Mouse (Mus musculus): Measurements from ENCODE around the gene Dennd4a. TPM values are rescaled to one million over a fixed set of nuclear protein-coding genes. Genes with fewer than 3 reads are reported as not detected.
A peak's percentile ranks its signal among the peaks of the same experiment; 100 is the strongest.

Gene Dennd4a
- 19.1 and 22.6 TPM in 2 replicates for polyA plus RNA-seq (2014; fragmentation: Nextera tagmentation; extraction: Ambion mirVana)

GRCm38 (mm10) chr9:64810822-64811537, at the start of gene Dennd4a:
Gene Dennd4a, plus strand, starts transcription at chr9:64811340.
- no peaks in the 10 kb centered on the region for H3K9me3 ChIP-seq (ENCODE audit: control insufficient read depth, low read length)
- DNase-seq (ENCODE audit: low spot score) (peak; percentile 97), ATAC-seq (replicated peaks; ENCODE audit: low FRiP score) (peak; percentile 95)
- H3K4me2 ChIP-seq, result peak within 1 kb of the TSS; percentile 80
- peak within 1 kb of the TSS; percentile 90 for H3K9ac ChIP-seq (ENCODE audit: low read depth, low read length)
- H3K27me3 ChIP-seq (replicated peaks; ENCODE audit: control insufficient read depth, insufficient read depth, low read length), result no peaks in the 10 kb centered on the region
- peaks cover 23% of the 10 kb centered on the region for H3K4me1 ChIP-seq (replicated peaks; ENCODE audit: control insufficient read depth, insufficient read depth, low read length)
- H3K36me3 ChIP-seq (ENCODE audit: control insufficient read depth, insufficient read depth, low read length), result no peaks in the 10 kb centered on the region
- peak within 1 kb of the TSS; percentile 97 for H3K27ac ChIP-seq (ENCODE audit: low read depth, low read length)
- peak within 1 kb of the TSS; percentile 92 for H3K4me3 ChIP-seq (ENCODE audit: low read depth, low read length)
- under 1% methylated on average over 51 of the region's 51 CpGs for WGBS

- WGBS, result 48% methylated on average over 2 of the region's 2 CpGs
- Histone ChIP-seq H3K27me3 (replicated peaks; ENCODE audit: control insufficient read depth, insufficient read depth, low read length) (no peaks in the 10 kb centered on the region), H3K27ac (ENCODE audit: low read depth, low read length) (no peak overlapping the region), H3K4me3 (ENCODE audit: low read depth, low read length) (no peak overlapping the region), H3K4me1 (replicated peaks; ENCODE audit: control insufficient read depth, insufficient read depth, low read length) (no peaks in the 10 kb centered on the region), H3K9me3 (ENCODE audit: control insufficient read depth, low read length) (no peaks in the 10 kb centered on the region), H3K9ac (ENCODE audit: low read depth, low read length) (no peak overlapping the region), H3K4me2 (no peak overlapping the region), H3K36me3 (ENCODE audit: control insufficient read depth, insufficient read depth, low read length) (no peaks in the 10 kb centered on the region)
- no peak for DNase-seq (ENCODE audit: low spot score)
- no peak for ATAC-seq (replicated peaks; ENCODE audit: low FRiP score)
These were observed 46.3 kb upstream of the Dennd4a start for GRCm38 (mm10) chr9:64764824-64765223.

- DNase-seq (ENCODE audit: low spot score), result no peak
- H3K27ac ChIP-seq (ENCODE audit: low read depth, low read length), result no peak overlapping the region
- H3K9me3 ChIP-seq (ENCODE audit: control insufficient read depth, low read length), result no peaks in the 10 kb centered on the region
- H3K4me1 ChIP-seq (replicated peaks; ENCODE audit: control insufficient read depth, insufficient read depth, low read length), result no peaks in the 10 kb centered on the region
- no peak overlapping the region for H3K9ac ChIP-seq (ENCODE audit: low read depth, low read length)
- WGBS, result 87% methylated on average over 3 of the region's 3 CpGs
- no peaks in the 10 kb centered on the region for H3K27me3 ChIP-seq (replicated peaks; ENCODE audit: control insufficient read depth, insufficient read depth, low read length)
- no peak for ATAC-seq (replicated peaks; ENCODE audit: low FRiP score)
- no peak overlapping the region for H3K4me3 ChIP-seq (ENCODE audit: low read depth, low read length)
- H3K36me3 ChIP-seq (ENCODE audit: control insufficient read depth, insufficient read depth, low read length), result no peaks in the 10 kb centered on the region
- H3K4me2 ChIP-seq, result no peak overlapping the region
These were observed 45.0 kb upstream of the Dennd4a start for GRCm38 (mm10) chr9:64766136-64766535.

- WGBS, result 69% methylated on average over 1 of the region's 1 CpGs
These were observed 43.3 kb upstream of the Dennd4a start for GRCm38 (mm10) chr9:64767796-64768195.

GRCm38 (mm10) chr9:64769066-64769695, 42.0 kb upstream of the Dennd4a start:
- no peak overlapping the region for H3K4me3 ChIP-seq (ENCODE audit: low read depth, low read length)
- no peaks in the 10 kb centered on the region for H3K9me3 ChIP-seq (ENCODE audit: control insufficient read depth, low read length)
- H3K4me2 ChIP-seq, result no peak overlapping the region
- ATAC-seq (replicated peaks; ENCODE audit: low FRiP score) (no peak), DNase-seq (ENCODE audit: low spot score) (no peak)
- no peaks in the 10 kb centered on the region for H3K27me3 ChIP-seq (replicated peaks; ENCODE audit: control insufficient read depth, insufficient read depth, low read length)
- no peaks in the 10 kb centered on the region for H3K36me3 ChIP-seq (ENCODE audit: control insufficient read depth, insufficient read depth, low read length)
- no peak overlapping the region for H3K27ac ChIP-seq (ENCODE audit: low read depth, low read length)
- H3K4me1 ChIP-seq (replicated peaks; ENCODE audit: control insufficient read depth, insufficient read depth, low read length), result no peaks in the 10 kb centered on the region
- H3K9ac ChIP-seq (ENCODE audit: low read depth, low read length), result no peak overlapping the region
- 58% methylated on average over 9 of the region's 9 CpGs for WGBS

More at GRCm38 (mm10) chr9:64767796-64768195, 43.3 kb upstream of the Dennd4a start:
- DNase-seq (ENCODE audit: low spot score) (no peak), ATAC-seq (replicated peaks; ENCODE audit: low FRiP score) (no peak)
- Histone ChIP-seq H3K9ac (ENCODE audit: low read depth, low read length) (no peak overlapping the region), H3K4me1 (replicated peaks; ENCODE audit: control insufficient read depth, insufficient read depth, low read length) (no peaks in the 10 kb centered on the region), H3K9me3 (ENCODE audit: control insufficient read depth, low read length) (no peaks in the 10 kb centered on the region), H3K4me2 (no peak overlapping the region), H3K27me3 (replicated peaks; ENCODE audit: control insufficient read depth, insufficient read depth, low read length) (no peaks in the 10 kb centered on the region), H3K27ac (ENCODE audit: low read depth, low read length) (no peak overlapping the region), H3K36me3 (ENCODE audit: control insufficient read depth, insufficient read depth, low read length) (no peaks in the 10 kb centered on the region), H3K4me3 (ENCODE audit: low read depth, low read length) (no peak overlapping the region)

GRCm38 (mm10) chr9:64769911-64770310, 41.2 kb upstream of the Dennd4a start:
- Histone ChIP-seq H3K4me2 (no peak overlapping the region), H3K4me3 (ENCODE audit: low read depth, low read length) (no peak overlapping the region), H3K36me3 (ENCODE audit: control insufficient read depth, insufficient read depth, low read length) (no peaks in the 10 kb centered on the region), H3K9me3 (ENCODE audit: control insufficient read depth, low read length) (no peaks in the 10 kb centered on the region), H3K27me3 (replicated peaks; ENCODE audit: control insufficient read depth, insufficient read depth, low read length) (no peaks in the 10 kb centered on the region), H3K27ac (ENCODE audit: low read depth, low read length) (no peak overlapping the region), H3K9ac (ENCODE audit: low read depth, low read length) (no peak overlapping the region), H3K4me1 (replicated peaks; ENCODE audit: control insufficient read depth, insufficient read depth, low read length) (no peaks in the 10 kb centered on the region)
- no peak for DNase-seq (ENCODE audit: low spot score)
- WGBS, result 88% methylated on average over 6 of the region's 6 CpGs
- no peak for ATAC-seq (replicated peaks; ENCODE audit: low FRiP score)

GRCm38 (mm10) chr9:64770411-64770849, 40.7 kb upstream of the Dennd4a start:
- WGBS, result 76% methylated on average over 5 of the region's 5 CpGs
- H3K9me3 ChIP-seq (ENCODE audit: control insufficient read depth, low read length), result no peaks in the 10 kb centered on the region

GRCm38 (mm10) chr9:64771236-64771635, 39.9 kb upstream of the Dennd4a start:
- Histone ChIP-seq H3K27ac (ENCODE audit: low read depth, low read length) (no peak overlapping the region), H3K4me1 (replicated peaks; ENCODE audit: control insufficient read depth, insufficient read depth, low read length) (no peaks in the 10 kb centered on the region), H3K9ac (ENCODE audit: low read depth, low read length) (no peak overlapping the region), H3K36me3 (ENCODE audit: control insufficient read depth, insufficient read depth, low read length) (no peaks in the 10 kb centered on the region), H3K9me3 (ENCODE audit: control insufficient read depth, low read length) (no peaks in the 10 kb centered on the region), H3K4me3 (ENCODE audit: low read depth, low read length) (no peak overlapping the region), H3K4me2 (no peak overlapping the region), H3K27me3 (replicated peaks; ENCODE audit: control insufficient read depth, insufficient read depth, low read length) (no peaks in the 10 kb centered on the region)
- DNase-seq (ENCODE audit: low spot score) (no peak), ATAC-seq (replicated peaks; ENCODE audit: low FRiP score) (no peak)
- WGBS, result 44% methylated on average over 5 of the region's 5 CpGs

More at GRCm38 (mm10) chr9:64770411-64770849, 40.7 kb upstream of the Dennd4a start:
- H3K4me2 ChIP-seq, result no peak overlapping the region
- ATAC-seq (replicated peaks; ENCODE audit: low FRiP score) (no peak), DNase-seq (ENCODE audit: low spot score) (no peak)
- no peaks in the 10 kb centered on the region for H3K4me1 ChIP-seq (replicated peaks; ENCODE audit: control insufficient read depth, insufficient read depth, low read length)
- no peak overlapping the region for H3K27ac ChIP-seq (ENCODE audit: low read depth, low read length)
- no peak overlapping the region for H3K9ac ChIP-seq (ENCODE audit: low read depth, low read length)
- no peak overlapping the region for H3K4me3 ChIP-seq (ENCODE audit: low read depth, low read length)
- no peaks in the 10 kb centered on the region for H3K36me3 ChIP-seq (ENCODE audit: control insufficient read depth, insufficient read depth, low read length)
- no peaks in the 10 kb centered on the region for H3K27me3 ChIP-seq (replicated peaks; ENCODE audit: control insufficient read depth, insufficient read depth, low read length)

- ATAC-seq (replicated peaks; ENCODE audit: low FRiP score), result no peak
- H3K9ac ChIP-seq (ENCODE audit: low read depth, low read length), result no peak overlapping the region
These were observed 37.9 kb upstream of the Dennd4a start for GRCm38 (mm10) chr9:64773254-64773653.

More at GRCm38 (mm10) chr9:64773254-64773653, 37.9 kb upstream of the Dennd4a start:
- no peaks in the 10 kb centered on the region for H3K9me3 ChIP-seq (ENCODE audit: control insufficient read depth, low read length)
- H3K27me3 ChIP-seq (replicated peaks; ENCODE audit: control insufficient read depth, insufficient read depth, low read length), result no peaks in the 10 kb centered on the region
- H3K36me3 ChIP-seq (ENCODE audit: control insufficient read depth, insufficient read depth, low read length), result no peaks in the 10 kb centered on the region
- 77% methylated on average over 8 of the region's 8 CpGs for WGBS
- no peak for DNase-seq (ENCODE audit: low spot score)
- H3K4me2 ChIP-seq, result no peak overlapping the region
- no peaks in the 10 kb centered on the region for H3K4me1 ChIP-seq (replicated peaks; ENCODE audit: control insufficient read depth, insufficient read depth, low read length)
- H3K4me3 ChIP-seq (ENCODE audit: low read depth, low read length), result no peak overlapping the region
- no peak overlapping the region for H3K27ac ChIP-seq (ENCODE audit: low read depth, low read length)

Data from liver, embryonic 11.5 days (tissue).